Mouse (Mus musculus): ENCODE results near the gene Alg14.
A peak's percentile ranks its signal among the peaks of the same experiment; 100 is the strongest.

Alg14 gene

DNA sequence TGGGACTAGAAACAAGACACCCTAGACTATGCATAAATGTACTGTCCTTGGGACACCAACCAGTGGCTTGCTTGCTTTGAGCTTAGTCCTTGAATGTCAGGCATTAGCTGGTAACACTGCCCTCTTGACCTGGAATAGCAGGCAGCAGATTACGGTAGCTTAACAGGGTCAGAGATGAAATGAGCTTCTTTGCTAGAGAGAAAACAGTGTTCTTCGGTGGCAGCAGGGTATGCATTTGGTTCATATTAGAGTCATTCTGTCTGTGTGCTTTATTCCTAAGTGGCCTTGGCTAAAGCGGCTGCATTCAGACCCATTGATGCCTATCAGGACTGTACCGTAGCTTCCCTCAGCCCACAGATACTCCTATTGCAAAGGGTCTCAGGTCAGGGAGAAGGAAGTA, 72.8 kb downstream of the Alg14 start:
- no peak for DNase-seq (ENCODE audit: low spot score in 2 of 2)

DNA sequence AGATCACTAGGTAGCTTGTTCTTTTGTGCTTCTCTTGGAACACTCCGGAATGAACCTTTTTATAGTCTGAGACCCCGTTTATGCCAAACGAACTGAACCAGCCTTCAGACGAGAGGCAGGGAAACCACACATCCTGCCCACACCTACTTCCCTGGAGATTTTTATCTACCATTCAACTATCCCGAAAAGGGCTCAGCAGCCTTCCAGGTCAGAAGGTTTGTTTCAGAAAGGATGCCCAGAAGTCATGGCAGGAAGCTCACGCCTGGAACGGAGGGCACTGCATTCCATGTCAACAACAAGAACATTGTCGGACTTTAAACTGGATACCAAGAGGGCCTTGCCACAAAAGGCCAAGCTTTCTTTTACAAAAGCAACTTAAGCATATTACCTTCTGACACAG, 73.6 kb downstream of the Alg14 start:
- DNase-seq (ENCODE audit: low spot score in 2 of 2) = no peak

DNA sequence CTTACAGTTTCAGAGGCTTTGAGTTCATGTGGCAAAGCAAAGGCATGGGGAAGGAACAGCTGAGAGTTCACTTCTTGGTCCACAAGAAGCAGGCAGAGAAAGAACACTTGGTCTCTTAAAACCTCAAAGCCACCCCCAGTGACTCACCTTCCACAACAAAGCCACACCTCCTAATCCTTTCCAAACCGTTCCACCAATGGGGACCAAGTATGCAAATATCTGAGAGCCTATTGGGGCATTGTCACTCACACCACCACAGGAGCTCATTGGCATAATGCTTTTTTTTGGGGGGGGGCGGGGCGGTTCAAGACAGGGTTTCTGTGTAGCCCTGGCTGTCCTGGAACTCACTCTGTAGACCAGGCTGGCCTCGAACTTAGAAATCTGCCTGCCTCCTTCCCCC, 77.0 kb downstream of the Alg14 start:
- DNase-seq (ENCODE audit: low spot score in 2 of 2) = no peak

DNA sequence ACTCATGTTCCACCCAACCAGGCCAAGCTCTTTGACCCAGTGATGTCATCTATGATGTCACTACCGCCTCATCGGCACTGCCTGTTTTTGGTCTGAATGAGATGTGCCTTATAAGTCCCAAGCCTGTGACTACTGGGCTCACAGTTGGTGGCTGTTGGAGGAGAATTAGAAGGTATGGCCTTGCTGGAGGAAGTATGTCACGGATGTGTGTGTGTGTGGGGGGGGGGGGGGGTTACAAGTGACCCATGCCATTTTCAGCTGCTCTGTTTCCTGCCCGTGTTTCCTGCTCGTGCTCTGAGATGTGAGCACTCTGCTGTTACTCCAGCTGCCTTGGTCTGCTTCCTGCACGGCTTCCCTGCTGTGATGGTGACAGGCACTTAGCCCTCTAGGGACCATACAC, 77.9 kb downstream of the Alg14 start:
- no peak for DNase-seq (ENCODE audit: low spot score in 2 of 2)

DNA sequence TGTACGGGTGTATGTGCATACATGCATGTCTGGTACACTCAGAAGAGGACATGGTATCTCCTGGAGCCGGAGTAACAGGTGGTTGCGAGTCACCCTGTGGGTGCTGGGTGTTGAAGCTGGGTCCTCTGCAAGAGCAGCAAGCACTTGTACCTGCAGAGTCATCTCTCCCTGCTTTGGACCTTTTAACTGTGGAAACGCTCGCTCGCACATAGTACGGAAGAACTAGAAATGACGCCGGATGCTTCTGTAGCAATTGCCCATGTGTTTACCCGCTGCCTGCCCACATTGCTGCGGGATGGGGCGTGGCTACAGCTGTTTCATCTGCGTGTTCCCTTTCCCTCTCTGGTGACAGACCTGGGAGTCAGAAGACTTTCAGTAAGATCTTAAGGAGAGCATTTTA, 78.7 kb downstream of the Alg14 start:
- no peak for DNase-seq (ENCODE audit: low spot score in 2 of 2)

DNA sequence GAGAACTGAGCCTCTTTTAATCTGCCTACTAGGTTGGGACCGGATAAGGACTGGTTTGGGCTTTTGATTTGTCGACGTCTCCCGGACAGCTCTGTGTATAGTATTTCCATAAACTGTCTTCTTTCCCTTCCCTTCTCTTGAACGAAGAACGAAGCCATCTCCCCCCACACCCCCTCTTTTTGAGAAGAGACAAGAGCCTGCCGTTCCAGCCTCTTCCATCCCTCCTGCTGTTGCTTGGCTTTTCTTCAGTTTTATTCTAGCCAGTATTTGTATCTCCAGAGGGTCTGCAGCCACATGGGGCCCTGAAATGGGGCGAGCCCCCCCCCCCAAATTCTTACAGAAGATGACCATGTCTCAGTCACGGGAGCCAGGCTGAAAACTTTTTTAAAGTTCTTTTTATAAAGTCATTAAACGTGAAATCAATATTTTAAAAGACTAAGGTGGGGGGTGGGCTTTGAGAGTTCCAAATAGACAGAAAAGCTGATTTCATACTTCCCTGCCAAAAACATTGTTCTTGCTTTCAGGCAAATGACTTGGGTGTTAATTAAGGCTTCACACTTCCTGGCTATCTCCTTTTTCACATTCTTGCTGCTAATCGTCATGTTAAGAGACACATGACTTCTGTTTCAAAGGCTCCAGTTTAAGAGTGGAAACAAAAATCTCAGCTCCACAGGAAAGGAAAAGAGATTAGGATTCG, 79.4 kb downstream of the Alg14 start:
- DNase-seq (ENCODE audit: low spot score in 2 of 2) = no peak

DNA sequence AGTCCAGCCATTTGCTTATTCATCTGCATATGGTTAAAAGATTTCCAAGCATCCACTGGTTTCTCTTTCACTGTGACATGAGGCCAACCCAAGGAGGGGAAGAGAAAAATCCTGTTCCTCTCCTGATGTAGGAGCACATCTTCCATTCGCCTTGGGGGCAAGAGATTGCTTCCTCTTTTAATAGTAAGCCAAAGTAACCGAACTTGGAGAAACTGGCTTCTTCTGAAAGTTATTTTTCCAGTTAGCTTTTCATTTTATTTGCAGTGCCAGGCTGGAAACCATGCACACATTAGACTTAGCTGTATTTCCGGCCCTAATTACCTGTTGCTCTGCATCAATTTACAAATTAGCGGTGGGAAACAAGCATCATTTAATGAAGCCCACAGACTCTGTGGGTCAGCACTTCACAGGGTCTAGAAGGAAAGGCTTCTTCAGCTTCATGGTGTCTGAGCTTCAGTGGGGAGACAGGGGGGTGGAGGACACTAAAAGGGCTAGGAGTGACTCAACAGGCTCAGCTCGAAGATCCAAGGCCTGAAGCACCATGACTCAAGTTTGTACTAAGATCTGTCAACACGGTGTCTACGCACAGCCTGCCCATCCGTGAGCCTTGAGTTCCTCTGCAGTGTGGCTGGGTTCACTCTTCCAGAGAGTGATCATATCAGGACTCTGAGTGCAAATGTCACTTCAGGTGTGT, 80.1 kb downstream of the Alg14 start:
- DNase-seq (ENCODE audit: low spot score in 2 of 2) = no peak

DNA sequence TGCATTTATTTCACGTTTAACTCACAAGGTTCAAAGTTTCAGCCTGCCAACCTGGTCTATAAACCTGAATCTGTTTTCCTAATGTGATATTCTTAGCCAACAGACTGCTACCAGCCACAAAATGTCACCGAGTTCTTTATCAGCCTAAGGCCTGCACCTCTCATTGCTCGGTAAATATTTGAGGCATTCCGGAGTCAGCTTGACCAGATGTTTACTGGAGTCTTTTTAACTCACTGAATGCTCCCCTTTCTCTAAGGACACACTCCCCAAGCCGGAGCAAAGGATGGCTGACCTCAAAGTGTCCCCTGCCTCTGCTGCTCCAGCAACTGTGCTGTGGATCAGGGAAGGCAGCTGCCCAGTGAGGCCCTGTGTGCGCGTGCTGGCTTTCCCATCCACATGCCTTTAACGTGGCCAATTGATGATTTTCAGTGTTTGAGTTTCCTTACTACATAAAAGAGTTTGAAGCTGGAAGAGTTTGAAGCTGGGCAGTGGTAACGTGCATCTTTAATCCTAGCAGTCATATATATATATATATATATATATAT, 82.4 kb downstream of the Alg14 start:
- DNase-seq (ENCODE audit: low spot score in 2 of 2) = no peak

DNA sequence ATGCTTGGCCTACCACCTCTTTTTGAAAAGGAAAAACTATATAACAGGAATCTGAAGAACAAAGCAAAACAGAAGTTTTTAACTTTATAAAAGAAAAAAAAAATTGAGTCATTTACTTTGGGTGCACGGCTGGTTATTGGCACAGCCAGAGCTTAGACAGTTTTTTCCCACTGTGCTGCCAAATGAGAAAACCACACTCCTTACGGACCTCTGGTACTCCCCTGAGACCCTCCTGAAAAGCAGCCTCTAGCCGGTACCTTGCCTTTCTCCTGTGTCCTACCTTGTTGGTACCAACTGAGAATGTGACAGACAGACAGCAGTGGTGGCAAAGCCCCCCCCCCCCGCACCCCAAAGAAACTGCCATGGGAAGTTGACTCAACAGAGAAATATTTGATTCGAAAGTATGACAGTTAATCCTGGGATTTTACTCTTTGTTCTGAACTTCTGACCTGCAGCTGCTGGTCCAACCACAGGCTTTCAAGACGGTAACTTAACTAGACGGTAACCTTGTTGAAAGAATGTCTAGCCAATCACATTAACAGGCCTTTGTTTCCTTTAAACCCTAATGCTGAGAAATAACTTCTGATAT, 84.1 kb downstream of the Alg14 start:
- DNase-seq (ENCODE audit: low spot score in 2 of 2) = no peak

DNA sequence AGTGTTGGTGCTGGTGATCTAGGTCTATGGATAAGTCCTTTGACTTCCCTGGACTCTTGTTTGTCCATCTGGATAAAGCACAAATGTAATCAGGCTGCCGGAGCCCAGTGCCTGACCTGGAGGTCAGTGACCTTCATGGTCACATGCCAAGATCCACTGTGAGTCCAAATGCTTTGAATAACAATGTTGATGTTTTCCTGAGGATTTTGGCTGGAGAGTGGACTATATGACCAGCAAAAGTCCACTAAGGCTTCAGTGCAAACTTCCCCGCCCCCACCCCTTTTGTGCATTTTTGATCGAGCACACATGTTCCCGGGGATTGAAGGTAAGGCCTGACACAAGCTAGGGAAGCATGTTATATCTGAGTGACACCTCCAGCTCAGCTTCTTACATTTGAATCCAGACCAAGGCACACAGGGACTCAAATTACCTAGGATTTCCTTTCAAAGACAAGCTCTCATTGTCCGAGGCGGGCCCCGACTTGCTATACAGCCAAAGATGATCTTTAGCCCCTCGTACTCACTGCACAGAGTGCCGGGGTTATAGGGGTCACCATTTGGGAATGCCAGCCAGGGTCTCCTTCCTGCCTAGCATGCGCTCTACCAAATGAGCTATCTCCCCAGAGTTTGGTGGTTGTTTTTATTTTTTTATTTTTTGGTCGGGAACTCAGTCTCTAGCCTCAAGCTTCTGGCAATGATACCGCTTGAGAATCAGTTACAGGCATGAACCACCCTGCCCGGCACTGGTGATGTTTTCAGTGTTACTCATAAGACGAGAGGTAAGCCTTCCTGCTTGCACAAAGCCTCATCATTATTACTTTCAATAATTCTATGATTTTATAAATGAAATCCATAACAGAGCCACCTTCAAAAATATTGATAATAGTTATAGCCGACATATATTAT, 87.4 kb downstream of the Alg14 start:
- DNase-seq (ENCODE audit: low spot score in 2 of 2) = no peak

DNA sequence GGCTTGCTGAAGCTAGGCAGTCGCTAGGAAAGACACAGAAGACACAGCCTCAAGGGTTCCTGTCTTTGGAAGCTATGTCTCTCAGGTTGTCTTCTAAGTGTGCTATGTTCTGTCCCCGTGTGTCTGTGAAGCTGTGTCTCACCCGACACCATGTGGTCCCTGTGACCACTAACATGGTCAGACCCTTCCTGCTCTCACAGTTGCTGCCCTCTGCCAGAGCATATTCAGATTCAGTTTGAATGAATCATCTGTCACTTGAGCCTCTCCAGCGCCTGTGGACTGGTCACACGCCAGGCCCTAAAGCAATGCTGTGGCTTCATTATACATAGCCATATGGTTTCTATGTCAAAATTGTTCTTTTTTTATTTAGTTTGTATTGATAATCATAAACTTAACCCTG, 88.1 kb downstream of the Alg14 start:
- DNase-seq (ENCODE audit: low spot score in 2 of 2) = no peak

DNA sequence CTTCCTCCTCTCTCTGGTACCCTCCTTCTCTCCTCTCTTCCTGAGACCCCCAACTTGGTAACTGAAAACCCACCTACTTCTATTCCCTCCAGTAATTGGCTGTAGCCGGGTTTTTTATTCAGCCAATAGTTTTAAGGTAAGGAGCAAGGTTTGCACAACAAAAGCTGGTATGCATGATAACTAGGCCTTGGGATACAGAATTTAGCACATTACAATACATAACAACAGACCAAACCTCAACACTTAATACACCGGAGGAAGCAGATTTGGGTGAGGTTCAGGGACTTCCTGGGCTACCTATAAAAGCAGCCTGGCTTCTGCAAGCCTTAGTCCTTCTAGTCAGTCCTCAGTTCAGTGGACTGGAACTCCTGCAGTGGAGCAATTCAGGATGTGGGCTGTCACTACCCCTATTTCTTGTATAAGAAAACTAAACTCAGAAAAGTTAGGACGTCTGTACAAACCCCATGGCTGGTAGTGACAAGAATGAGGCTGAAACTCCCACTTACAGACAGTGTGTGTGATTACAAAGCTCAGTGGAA, 96.0 kb downstream of the Alg14 start:
- DNase-seq (ENCODE audit: low spot score in 2 of 2) = no peak

DNA sequence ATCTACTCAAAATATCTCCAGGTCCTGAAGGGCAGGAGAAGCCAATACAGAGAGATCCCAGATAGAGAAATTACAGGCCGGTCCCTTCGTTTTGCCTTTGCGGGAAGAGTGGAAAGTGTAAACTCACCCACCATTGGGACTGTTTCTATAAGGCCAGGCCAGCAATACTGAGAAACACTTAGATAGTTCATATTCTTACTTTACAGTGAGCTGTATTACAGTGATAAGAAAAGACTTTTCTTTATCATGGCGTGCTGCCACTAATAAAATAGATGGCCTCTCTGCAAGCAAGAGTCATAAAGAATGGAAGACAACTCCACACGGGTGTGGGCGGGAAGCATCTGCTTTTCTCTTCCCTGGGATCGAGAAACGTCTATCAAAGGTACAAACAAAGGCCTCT, 97.8 kb downstream of the Alg14 start:
- no peak for DNase-seq (ENCODE audit: low spot score in 2 of 2)

DNA sequence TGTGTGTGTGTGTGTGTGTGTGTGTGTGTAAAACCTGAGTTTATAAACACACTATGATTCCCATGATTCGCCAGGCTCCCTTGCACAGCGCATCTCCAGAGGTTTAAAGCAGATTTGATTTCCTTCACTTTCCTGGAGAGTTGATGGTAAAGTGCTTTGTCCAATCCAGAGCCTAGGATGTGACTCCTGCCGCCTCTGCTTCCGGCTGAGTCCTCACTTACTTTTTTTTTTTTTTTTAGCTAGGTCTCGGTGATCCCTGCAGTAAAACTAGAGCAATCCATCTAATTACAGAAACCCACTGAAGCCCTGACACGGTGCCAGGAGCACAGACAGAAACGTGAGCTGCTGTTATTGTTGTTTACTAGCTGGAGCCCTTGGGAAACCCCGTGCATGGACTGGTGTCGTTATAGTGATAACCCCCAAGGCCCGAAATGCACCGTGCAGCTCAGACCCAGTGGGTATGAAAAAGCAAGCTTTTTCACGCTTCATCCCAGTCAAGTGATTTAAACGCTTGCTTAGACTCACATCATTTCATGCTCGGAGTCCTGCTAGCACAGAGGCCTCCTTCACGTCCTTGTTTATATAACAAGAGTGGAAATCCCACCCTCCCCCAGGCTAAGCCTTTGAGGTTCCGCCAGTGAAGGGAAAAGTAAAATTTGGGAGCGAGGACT, 98.4 kb downstream of the Alg14 start:
- DNase-seq (ENCODE audit: low spot score in 2 of 2) = no peak

DNA sequence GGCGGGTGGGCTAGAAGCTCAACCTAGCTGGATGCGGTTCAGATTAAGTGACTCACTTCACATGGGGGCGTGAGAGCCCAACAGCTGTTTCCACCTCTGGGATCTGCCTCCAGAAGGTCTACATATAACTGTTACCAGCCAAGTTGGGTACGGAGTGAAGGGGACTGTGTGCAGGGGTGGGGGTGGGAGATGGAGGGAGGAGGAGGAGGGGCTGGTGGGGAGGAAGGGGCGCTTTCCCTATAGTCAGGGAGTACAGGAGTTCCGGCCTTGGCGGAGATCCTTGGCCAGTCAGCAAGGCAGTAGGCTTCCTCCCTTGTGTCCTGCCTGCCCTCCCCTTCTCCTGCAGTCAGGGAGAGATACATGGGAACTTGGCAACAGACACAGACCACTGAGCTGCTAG, 99.2 kb downstream of the Alg14 start:
- DNase-seq (ENCODE audit: low spot score in 2 of 2) = peak in 1 of 2 experiments; percentile 40

DNA sequence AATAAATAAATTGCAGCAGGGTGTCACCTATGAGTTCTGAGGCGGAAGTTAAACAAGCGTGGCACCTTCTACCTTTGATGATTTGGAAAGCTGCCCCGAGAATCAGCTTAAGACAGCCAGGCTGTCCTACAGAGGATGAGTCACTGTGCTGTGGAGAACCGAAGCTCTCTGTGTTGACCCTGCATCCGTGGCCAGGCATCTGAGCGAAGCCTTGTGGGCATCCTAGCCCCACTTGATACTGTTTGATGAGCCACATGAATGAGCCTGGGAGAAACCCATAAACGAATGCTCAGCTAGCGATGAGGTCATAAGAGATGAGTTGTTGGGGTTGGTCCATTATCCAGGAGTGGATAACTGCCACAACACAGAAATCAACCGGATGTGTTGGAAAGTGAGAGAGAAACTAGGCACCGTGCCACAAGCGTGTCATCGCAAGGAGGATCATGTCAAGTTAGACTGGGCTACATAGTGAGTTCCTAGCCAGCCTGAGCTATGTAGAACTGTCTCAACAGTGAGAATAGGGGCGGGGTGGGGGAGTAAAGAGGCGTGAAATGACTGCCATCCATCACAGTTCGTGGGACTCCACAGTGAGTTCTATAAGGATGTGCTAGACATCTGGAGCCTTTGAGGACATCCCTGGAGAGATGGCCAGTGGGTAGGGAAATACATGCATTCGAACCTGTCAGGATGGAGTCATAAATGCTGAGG, 104.2 kb downstream of the Alg14 start:
- DNase-seq (ENCODE audit: low spot score in 2 of 2) = peak in 1 of 2 experiments; percentile 29

DNA sequence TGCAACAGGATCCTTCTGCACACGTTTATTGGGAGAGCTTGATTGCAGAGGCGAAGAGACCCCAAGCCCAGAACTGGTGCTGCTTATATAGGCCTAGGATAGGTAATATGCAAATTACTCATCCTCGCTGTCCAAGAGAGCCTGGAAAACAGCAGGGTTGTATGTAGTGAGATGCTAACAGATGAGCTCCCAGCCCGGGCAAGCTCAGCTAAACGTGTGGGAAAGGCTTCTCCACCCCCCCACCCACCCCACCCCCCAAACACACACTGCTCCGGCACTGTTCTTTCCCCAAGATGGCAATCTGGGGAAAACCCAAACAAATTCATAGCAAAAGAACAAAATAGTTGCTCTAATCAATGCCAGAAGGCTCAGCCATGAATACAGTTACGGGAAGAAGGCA, 105.0 kb downstream of the Alg14 start:
- no peak for DNase-seq (ENCODE audit: low spot score in 2 of 2)

DNA sequence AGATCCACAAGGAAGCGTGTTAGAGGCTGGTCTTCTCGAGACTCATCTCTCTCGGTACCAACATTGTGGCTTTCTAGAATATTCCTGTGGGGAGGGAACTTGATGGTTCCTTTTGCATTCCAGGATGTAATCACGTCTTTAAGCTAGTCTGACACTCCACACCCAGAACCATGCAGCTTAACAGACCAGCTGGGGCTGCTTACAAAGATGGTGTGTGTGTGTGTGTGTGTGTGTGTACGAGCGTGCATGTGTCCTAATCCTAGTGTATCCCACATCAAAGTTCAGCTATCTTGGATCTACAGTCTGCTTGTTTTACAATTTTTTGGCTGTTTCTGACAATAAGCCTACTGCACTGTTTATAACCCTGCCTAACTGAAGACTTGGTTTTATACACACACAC, 105.4 kb downstream of the Alg14 start:
- DNase-seq (ENCODE audit: low spot score in 2 of 2) = no peak

DNA sequence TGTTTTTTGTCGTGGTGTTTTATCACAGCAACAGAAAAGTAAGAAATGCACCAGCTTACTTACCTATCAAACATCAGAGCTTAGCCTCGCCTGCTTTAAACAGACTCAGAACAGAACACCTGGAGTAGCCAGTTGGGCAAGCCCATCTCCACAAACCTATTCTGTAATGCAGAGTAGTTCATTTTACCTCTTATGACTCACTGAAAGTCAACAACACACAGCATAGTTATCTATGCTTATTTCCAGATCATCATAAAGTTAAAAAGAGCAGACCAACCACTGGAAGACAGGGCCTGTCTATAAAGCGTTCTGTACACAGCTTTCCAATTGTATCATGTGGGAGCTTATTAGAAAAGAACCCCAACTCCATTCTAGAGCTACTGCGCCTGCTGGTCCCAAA, 109.8 kb downstream of the Alg14 start:
- no peak for DNase-seq (ENCODE audit: low spot score in 2 of 2)

DNA sequence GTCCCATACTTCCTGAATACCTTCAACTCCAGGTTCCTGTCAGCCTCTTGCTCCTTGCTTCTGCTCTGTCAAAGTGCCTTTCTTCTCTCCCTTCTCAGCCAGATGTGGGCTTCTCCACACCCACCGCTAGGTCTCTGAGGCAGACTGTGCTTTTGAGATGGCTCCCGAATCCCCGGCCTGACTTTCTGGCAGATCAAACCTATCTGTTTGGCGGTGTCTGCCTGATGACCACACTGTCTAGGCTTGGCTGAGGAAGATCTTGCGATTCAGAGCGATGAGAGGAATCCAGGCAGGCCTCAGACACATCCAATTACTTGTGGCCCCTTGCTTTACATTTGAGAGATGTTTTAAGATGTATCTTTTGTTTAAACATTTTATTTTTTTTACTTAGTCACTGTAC, 110.5 kb downstream of the Alg14 start:
- DNase-seq (ENCODE audit: low spot score in 2 of 2) = no peak

DNA sequence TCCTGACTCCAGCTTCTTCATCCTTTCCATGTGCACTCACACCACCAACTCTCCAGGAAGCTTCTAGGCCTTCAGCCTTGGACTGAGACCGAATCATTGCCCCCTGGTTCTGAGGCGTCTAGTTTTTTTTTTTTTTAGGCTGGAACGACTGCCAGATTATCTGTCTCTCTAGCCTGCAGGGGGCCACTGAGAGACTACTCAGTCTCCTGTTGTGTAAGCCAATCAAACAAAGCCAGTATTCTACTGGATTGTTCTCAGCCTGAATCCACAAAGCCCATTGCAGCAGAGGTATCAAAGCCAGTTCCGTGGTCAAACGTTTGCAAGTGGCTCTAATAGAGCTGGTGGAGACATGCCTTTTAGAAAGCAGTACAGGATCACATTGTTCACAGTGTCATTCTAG, 111.9 kb downstream of the Alg14 start:
- no peak for DNase-seq (ENCODE audit: low spot score in 2 of 2)
